In genomic region chr9:102731574-102732175, GRCm38 (mm10) we compare ENCODE assay signal across 10 mouse cellular contexts. TPM values are rescaled to one million over a fixed set of nuclear protein-coding genes. Genes with fewer than 3 reads are reported as not detected.
DNase-seq lines count a peak whose midpoint lies in the region; ATAC-seq and TF ChIP-seq lines count a peak whose summit lies in the region.
"Had no signal": no experiment of that assay in that cellular context is flagged by ENCODE, and none has a peak within 500 bp of the region (broad histone marks: within the 10 kb centered on the region; RNA-seq: fewer than 3 reads in every experiment).

No protein-coding gene starts in this region.

- peaks cover 51% of the 10 kb centered on the region for H3K4me1 ChIP-seq in heart, embryonic 12.5 days (replicated peaks)
- peaks cover 13 to 32% of the 10 kb centered on the region in 2 experiments for H3K4me1 ChIP-seq in CH12.LX (ENCODE audit: control insufficient read depth in 1 of 2, insufficient read depth in 2 of 2)
- peaks cover 4% of the 10 kb centered on the region for H3K4me1 ChIP-seq in limb, embryonic 14.5 days (ENCODE audit: control insufficient read depth, insufficient read depth, low read length)

- ATAC-seq in heart, embryonic 12.5 days (ENCODE audit: insufficient number of reproducible peaks, low FRiP score) = no peak
- ATAC-seq in limb, embryonic 14.5 days (ENCODE audit: low FRiP score, low read depth) = no peak

- dilution Hi-C loops in CH12.LX (cut with MboI; ENCODE audit: extremely low pct_ligation_motif_present, extremely low pct_unique_long_range_greater_than_20kb, low sequenced_read_pairs) = no loop called here

- intact Hi-C loops in heart, postnatal 36 days (cut with DNase I) = no loop called here

- H3K79me2 ChIP-seq in CH12.LX (replicated peaks; ENCODE audit: control insufficient read depth, extremely low read depth, insufficient read depth, poor library complexity, severe bottlenecking) = no peaks in the 10 kb centered on the region

- no peak for TF ChIP-seq CTCF in CH12.LX (conservative IDR thresholded peaks at IDR 0.05 in 1 of 2, IDR thresholded peaks at IDR 0.05 in 1 of 2; ENCODE audit: low read depth in 2 of 2, low read length in 2 of 2)

- no peak for TF ChIP-seq RAD21 in CH12.LX (IDR thresholded peaks at IDR 0.05; ENCODE audit: low read depth, low read length)

- TF ChIP-seq POLR2A in CH12.LX (IDR thresholded peaks at IDR 0.05; ENCODE audit: low read depth, low read length) = no peak
- TF ChIP-seq POLR2A in limb, embryonic 14.5 days (IDR thresholded peaks at IDR 0.05; ENCODE audit: borderline replicate concordance, extremely low read depth, insufficient read depth, insufficient read length) = no peak

- H3K4me3 ChIP-seq in heart, embryonic 12.5 days = no peak overlapping the region
- no peak overlapping the region for H3K4me3 ChIP-seq in CH12.LX (replicated peaks in 1 of 3; ENCODE audit: low read depth in 2 of 3, low read length in 2 of 3, poor library complexity in 1 of 3)
- no peak overlapping the region for H3K4me3 ChIP-seq in limb, embryonic 14.5 days (replicated peaks; ENCODE audit: low read length)

- H3K27ac ChIP-seq in heart, embryonic 12.5 days (ENCODE audit: poor library complexity, severe bottlenecking) = 0 out of 2 replicates have a peak overlapping the region, but pooled peaks have one; percentile 10
- no peak overlapping the region for H3K27ac ChIP-seq in CH12.LX (ENCODE audit: insufficient read depth, low read depth)
- 0 out of 2 replicates have a peak overlapping the region, but pooled peaks have one; percentile 13 for H3K27ac ChIP-seq in limb, embryonic 14.5 days (replicated peaks; ENCODE audit: low read depth, low read length)
- H3K27ac ChIP-seq: macrophage had no signal

- WGBS in heart, embryonic 12.5 days = 76% methylated on average over 10 of the region's 10 CpGs
- 78% methylated on average over 10 of the region's 10 CpGs for WGBS in limb, embryonic 14.5 days

- DNase-seq in heart, postnatal 36 days = no peak
- DNase-seq in kidney, postnatal 10 days = peak; percentile 28
- DNase-seq in kidney, adult 9 months = no peak
- DNase-seq in CH12.LX (ENCODE audit: extremely low read depth) = no peak
- no peak for DNase-seq in limb, embryonic 14.5 days (ENCODE audit: low spot score)
- no peak for DNase-seq in B cell, adult 2 months
- DNase-seq: adrenal gland, postnatal 25 days; cerebellum, adult 2 months had no signal

- H3K4me2 ChIP-seq in heart, embryonic 12.5 days = no peak overlapping the region
- H3K4me2 ChIP-seq in CH12.LX (ENCODE audit: insufficient read depth, low read depth, poor library complexity, severe bottlenecking) = peak overlapping the region; percentile 16; the same call in 1 of the 2 replicates
- no peak overlapping the region for H3K4me2 ChIP-seq in limb, embryonic 14.5 days (replicated peaks; ENCODE audit: low read depth, low read length, severe bottlenecking)

- H3K9me3 ChIP-seq in heart, embryonic 12.5 days (replicated peaks) = no peaks in the 10 kb centered on the region
- no peaks in the 10 kb centered on the region for H3K9me3 ChIP-seq in CH12.LX (replicated peaks; ENCODE audit: low read length)
- no peaks in the 10 kb centered on the region for H3K9me3 ChIP-seq in limb, embryonic 14.5 days (ENCODE audit: control insufficient read depth, low read length)

- H3K9ac ChIP-seq in heart, embryonic 12.5 days = no peak overlapping the region
- H3K9ac ChIP-seq in CH12.LX (ENCODE audit: insufficient read depth, low read depth) = no peak overlapping the region
- no peak overlapping the region for H3K9ac ChIP-seq in limb, embryonic 14.5 days (ENCODE audit: low read depth, low read length, severe bottlenecking)

- peaks cover 73% of the 10 kb centered on the region for H3K36me3 ChIP-seq in heart, embryonic 12.5 days
- H3K36me3 ChIP-seq in CH12.LX (replicated peaks in 1 of 2; ENCODE audit: control insufficient read depth in 1 of 2, insufficient read depth in 1 of 2, low read length in 1 of 2) = no peaks in the 10 kb centered on the region
- peaks cover 73% of the 10 kb centered on the region for H3K36me3 ChIP-seq in limb, embryonic 14.5 days (ENCODE audit: control insufficient read depth, insufficient read depth, low read length)

- TF ChIP-seq EP300 in CH12.LX (IDR thresholded peaks at IDR 0.05; ENCODE audit: low read length) = no peak

- H3K27me3 ChIP-seq in heart, embryonic 12.5 days (replicated peaks) = no peaks in the 10 kb centered on the region
- peaks cover 32% of the 10 kb centered on the region for H3K27me3 ChIP-seq in CH12.LX (replicated peaks)
- H3K27me3 ChIP-seq in limb, embryonic 14.5 days (ENCODE audit: control insufficient read depth, insufficient read depth, low read length) = no peaks in the 10 kb centered on the region

- in situ Hi-C loops in CH12.LX (cut with MboI; ENCODE audit: low pct_ligation_motif_present, low pct_unique_long_range_greater_than_20kb, low sequenced_read_pairs) = no loop called here

TF ChIP-seq in CH12.LX, 34 proteins besides CTCF, POLR2A, EP300 and RAD21:
- TF ChIP-seq TCF12 (IDR thresholded peaks at IDR 0.05; ENCODE audit: low read depth, low read length) = no peak
- no peak for TF ChIP-seq MYC (IDR thresholded peaks at IDR 0.05; ENCODE audit: low read depth, low read length)
- TF ChIP-seq GABPA (IDR thresholded peaks at IDR 0.05; ENCODE audit: insufficient replicate concordance, low read depth, low read length) = no peak

RNA-seq across cellular contexts. Expression of gene Amotl2, which starts 15.2 kb away (rescaled TPM):
- polyA plus RNA-seq in heart, embryonic 12.5 days (2016; fragmentation: Nextera tagmentation; extraction: Ambion mirVana) = 59.2 and 61.6 TPM in 2 replicates
- 10 to 100 TPM; 67.5 to 79.0 TPM for total RNA-seq in heart, postnatal 36 days (2021)
- total RNA-seq in CH12.LX (2012; rRNA removed) = 0.08 TPM in 1 of 2 replicates, not detected in the other
- not detected in 2 replicates for total RNA-seq in CH12.LX (2014; rRNA removed)
- not detected in 2 replicates for polyA plus RNA-seq in CH12.LX (2012; ENCODE audit: insufficient read length, low read depth)
- polyA plus RNA-seq in limb, embryonic 14.5 days (2012; rRNA removed) = 58.9 and 67.7 TPM in 2 replicates
- polyA plus RNA-seq in limb, embryonic 14.5 days (2014; fragmentation: Nextera tagmentation; extraction: Ambion mirVana) = 52.7 and 66.6 TPM in 2 replicates

Comparison
In these comparisons a context has a peak if more than half of its experiments do, and no peak if none do; other contexts are left out.
1. RNA of gene Amotl2, which starts 15.2 kb away (polyA plus RNA-seq): 59.2 to 61.6 TPM in heart, embryonic 12.5 days and 52.7 to 67.7 TPM in limb, embryonic 14.5 days; not detected in CH12.LX; every median in the first group is over 10 times any median in the second.